Mouse (Mus musculus) hindbrain, embryonic 15.5 days (tissue): Measurements from ENCODE around the gene Krtap4-13. TPM values are rescaled to one million over a fixed set of nuclear protein-coding genes. Genes with fewer than 3 reads are reported as not detected.
"Not testable (repeated sequence)": the region's sequence is repeated elsewhere in the genome, so short reads cannot be mapped to it uniquely, and the experiment has no call there.

Source experiments
- ATAC-seq: fragments of 200-750 bp; cut with Nextera tagmentation; 2 replicates; pipeline ENCODE4 v1.8.0; 2017; ENCODE audit warnings: low read depth, moderate number of reproducible peaks, moderate TSS enrichment; ENCODE audit not compliant: low FRiP score
- H3K27ac ChIP-seq: fragments of 300-500 bp; sonication (generic); replicated peaks from 2 replicates; pipeline ENCODE4 v1.5.1; 2015; ENCODE audit warnings: mild to moderate bottlenecking, inconsistent platforms
- H3K27me3 ChIP-seq: fragments of 300-500 bp; sonication (generic); 2 replicates; pipeline ENCODE4 v1.6.1; 2015; ENCODE audit warnings: control low read depth, inconsistent platforms
- H3K36me3 ChIP-seq: fragments of 300-500 bp; sonication (generic); 2 replicates; pipeline ENCODE4 v1.6.1; 2015; ENCODE audit warnings: control low read depth, inconsistent platforms
- H3K4me1 ChIP-seq: fragments of 300-500 bp; sonication (generic); replicated peaks from 2 replicates; pipeline ENCODE4 v1.6.1; 2015; ENCODE audit warnings: control low read depth, inconsistent platforms
- H3K4me2 ChIP-seq: fragments of 300-500 bp; sonication (generic); 2 replicates; pipeline ENCODE4 v1.6.1; 2015; ENCODE audit warnings: moderate library complexity, mild to moderate bottlenecking, inconsistent platforms
- H3K4me3 ChIP-seq: fragments of 300-500 bp; sonication (generic); 2 replicates; pipeline ENCODE4 v1.5.1; 2015; ENCODE audit warnings: mild to moderate bottlenecking, inconsistent platforms
- H3K9ac ChIP-seq: fragments of 300-500 bp; sonication (generic); 2 replicates; pipeline ENCODE4 v1.6.1; 2015; ENCODE audit warnings: inconsistent platforms
- H3K9me3 ChIP-seq: fragments of 300-500 bp; sonication (generic); 2 replicates; pipeline ENCODE4 v1.6.1; 2016; ENCODE audit warnings: control low read depth, inconsistent platforms
- WGBS: fragments of 180-500 bp; shearing (Covaris S2); methylation state at CpG from one replicate; pipeline ENCODE4 v1.1.7; 2015; 5-methylcytosine and 5-hydroxymethylcytosine counted together
- polyA plus RNA-seq: library from polyadenylated mRNA; unstranded; fragments of >200 nt; fragmentation: Nextera tagmentation; extraction: Ambion mirVana; gene quantifications from 2 replicates; pipeline ENCODE4 v1.2.1, GENCODE M21; 2015

Krtap4-13 gene
- polyA plus RNA-seq, 1 experiment from 2014 or later, result not detected

GRCm38 (mm10) chr11:99780604-99781003 is 29.1 kb downstream of the Krtap4-13 start, which contains the start of gene Krtap4-8:
Gene Krtap4-8, minus strand, starts transcription at chr11:99780704.
- no peak within 1 kb of the TSS for H3K4me2 ChIP-seq
- no peak within 1 kb of the TSS for H3K9ac ChIP-seq
- H3K27me3 ChIP-seq, result no peaks in the 10 kb centered on the region
- H3K36me3 ChIP-seq, result no peaks in the 10 kb centered on the region
- H3K9me3 ChIP-seq, result no peaks in the 10 kb centered on the region
- no peaks in the 10 kb centered on the region for H3K4me1 ChIP-seq
- ATAC-seq, result no peak
- H3K4me3 ChIP-seq, result no peak within 1 kb of the TSS
- H3K27ac ChIP-seq, result no peak within 1 kb of the TSS
- 99% methylated on average over 2 of the region's 2 CpGs for WGBS

- Histone ChIP-seq H3K9ac (no peak overlapping the region), H3K4me1 (no peaks in the 10 kb centered on the region), H3K4me2 (no peak overlapping the region), H3K27ac (no peak overlapping the region), H3K27me3 (no peaks in the 10 kb centered on the region), H3K36me3 (no peaks in the 10 kb centered on the region), H3K4me3 (no peak overlapping the region), H3K9me3 (no peaks in the 10 kb centered on the region)
- no peak for ATAC-seq
- WGBS, result 43% methylated on average over 7 of the region's 7 CpGs
These were observed 31.3 kb downstream of the Krtap4-13 start for GRCm38 (mm10) chr11:99778401-99778800.

- not testable (repeated sequence) for H3K27ac ChIP-seq, H3K4me1 ChIP-seq, H3K27me3 ChIP-seq, H3K9me3 ChIP-seq, H3K36me3 ChIP-seq, ATAC-seq, H3K4me2 ChIP-seq, H3K4me3 ChIP-seq, H3K9ac ChIP-seq
These were observed 36.9 kb downstream of the Krtap4-13 start, which contains the start of gene Gm11595 for GRCm38 (mm10) chr11:99772813-99773212. Gene Gm11595, minus strand, starts transcription at chr11:99772913.

GRCm38 (mm10) chr11:99768410-99768809 is 41.3 kb downstream of the Krtap4-13 start:
- no peaks in the 10 kb centered on the region for H3K36me3 ChIP-seq
- no peak overlapping the region for H3K4me3 ChIP-seq
- 82% methylated on average over 2 of the region's 2 CpGs for WGBS
- H3K9me3 ChIP-seq, result no peaks in the 10 kb centered on the region
- H3K4me1 ChIP-seq, result no peaks in the 10 kb centered on the region
- no peak overlapping the region for H3K9ac ChIP-seq
- H3K27ac ChIP-seq, result no peak overlapping the region
- H3K27me3 ChIP-seq, result no peaks in the 10 kb centered on the region
- no peak overlapping the region for H3K4me2 ChIP-seq
- ATAC-seq, result no peak

Other genes with a start within 250 kb of the Krtap4-13 start
- gene Krtap3-1, start 243.3 kb downstream of the Krtap4-13 start, polyA plus RNA-seq, result not detected in 2 replicates
- gene Krtap1-5, start 228.9 kb downstream of the Krtap4-13 start, polyA plus RNA-seq, result not detected in 2 replicates
- gene Krtap1-4, start 226.2 kb downstream of the Krtap4-13 start, polyA plus RNA-seq, result not detected in 2 replicates
- not detected in 2 replicates for gene Krtap1-3, start 218.6 kb downstream of the Krtap4-13 start, polyA plus RNA-seq
- gene Krtap9-3, start 211.8 kb downstream of the Krtap4-13 start, polyA plus RNA-seq, result not detected in 2 replicates
- not detected in 2 replicates for gene Gm11938, start 206.6 kb downstream of the Krtap4-13 start, polyA plus RNA-seq
- gene Gm11937, start 199.7 kb downstream of the Krtap4-13 start, polyA plus RNA-seq, result not detected in 2 replicates
- not detected in 2 replicates for gene Krtap2-4, start 195.0 kb downstream of the Krtap4-13 start, polyA plus RNA-seq
- not detected in 2 replicates for gene Gm11562, start 189.5 kb downstream of the Krtap4-13 start, polyA plus RNA-seq
- gene Krtap4-1, start 181.7 kb downstream of the Krtap4-13 start, polyA plus RNA-seq, result not detected in 2 replicates
- not detected in 2 replicates for gene Krtap4-2, start 174.8 kb downstream of the Krtap4-13 start, polyA plus RNA-seq
- not detected in 2 replicates for gene Krtap4-7, start 165.8 kb downstream of the Krtap4-13 start, polyA plus RNA-seq
- not detected in 2 replicates for gene Gm11555, start 159.7 kb downstream of the Krtap4-13 start, polyA plus RNA-seq
- gene Gm11563, start 150.9 kb downstream of the Krtap4-13 start, polyA plus RNA-seq, result not detected in 2 replicates
- not detected in 2 replicates for gene Krtap4-6, start 143.9 kb downstream of the Krtap4-13 start, polyA plus RNA-seq
- not detected in 2 replicates for gene Gm14190, start 119.2 kb downstream of the Krtap4-13 start, polyA plus RNA-seq
- not detected in 2 replicates for gene Gm14180, start 75.6 kb downstream of the Krtap4-13 start, polyA plus RNA-seq
- not detected in 2 replicates for gene Gm11595, start 37.0 kb downstream of the Krtap4-13 start, polyA plus RNA-seq
- not detected in 2 replicates for gene Krtap4-8, start 29.2 kb downstream of the Krtap4-13 start, polyA plus RNA-seq
- not detected in 2 replicates for gene Krtap4-9, start 24.7 kb downstream of the Krtap4-13 start, polyA plus RNA-seq
- gene Gm11596, start 16.4 kb downstream of the Krtap4-13 start, polyA plus RNA-seq, result not detected in 2 replicates
- gene Gm11569, start 11.0 kb downstream of the Krtap4-13 start, polyA plus RNA-seq, result not detected in 2 replicates
- not detected in 2 replicates for gene Gm11554, start 5.4 kb downstream of the Krtap4-13 start, polyA plus RNA-seq
- gene Gm11564, start 5.8 kb upstream of the Krtap4-13 start, polyA plus RNA-seq, result not detected in 2 replicates
- not detected in 2 replicates for gene 2300003K06Rik, start 28.2 kb upstream of the Krtap4-13 start, polyA plus RNA-seq
- gene Krtap4-16, start 41.7 kb upstream of the Krtap4-13 start, polyA plus RNA-seq, result not detected in 2 replicates
- not detected in 2 replicates for gene Gm11568, start 48.0 kb upstream of the Krtap4-13 start, polyA plus RNA-seq
- not detected in 2 replicates for gene Gm11559, start 54.6 kb upstream of the Krtap4-13 start, polyA plus RNA-seq
- gene Krtap9-1, start 63.5 kb upstream of the Krtap4-13 start, polyA plus RNA-seq, result not detected in 2 replicates
- gene Gm11567, start 69.3 kb upstream of the Krtap4-13 start, polyA plus RNA-seq, result not detected in 2 replicates
- not detected in 2 replicates for gene Krtap31-1, start 98.0 kb upstream of the Krtap4-13 start, polyA plus RNA-seq
- gene Gm11565, start 104.9 kb upstream of the Krtap4-13 start, polyA plus RNA-seq, result not detected in 2 replicates
- gene Krtap31-2, start 126.4 kb upstream of the Krtap4-13 start, polyA plus RNA-seq, result not detected in 2 replicates
- not detected in 2 replicates for gene Krtap9-5, start 138.6 kb upstream of the Krtap4-13 start, polyA plus RNA-seq
- not detected in 2 replicates for gene Krtap29-1, start 169.2 kb upstream of the Krtap4-13 start, polyA plus RNA-seq
- gene Krtap16-1, start 176.7 kb upstream of the Krtap4-13 start, polyA plus RNA-seq, result 0.10 TPM in 2 replicates
- 1.2 and 1.5 TPM in 2 replicates for gene Krtap17-1, start 184.1 kb upstream of the Krtap4-13 start, polyA plus RNA-seq
- gene Krt33a, start 206.3 kb upstream of the Krtap4-13 start, polyA plus RNA-seq, result not detected in 2 replicates
- gene Krt33b, start 220.0 kb upstream of the Krtap4-13 start, polyA plus RNA-seq, result 0.13 TPM in 1 of 2 replicates, not detected in the other
- gene Krt34, start 231.7 kb upstream of the Krtap4-13 start, polyA plus RNA-seq, result not detected in 2 replicates
- gene Krt31, start 240.7 kb upstream of the Krtap4-13 start, polyA plus RNA-seq, result not detected in 2 replicates